Mouse (Mus musculus) CH12.LX (cell line): ENCODE measurements around the gene Psmd3.

Experiments
- SIN3A ChIP-seq: IDR thresholded peaks from 2 replicates; pipeline ENCODE4 v1.6.1; 2012; ENCODE audit warnings: low read length, improper control_type of control experiment, inconsistent platforms
- TBP ChIP-seq: conservative IDR thresholded peaks from 2 replicates; pipeline ENCODE4 v1.6.1; 2011; ENCODE audit warnings: low read depth, low read length, improper control_type of control experiment

GRCm38 (mm10) chr11:98702323-98702722 is 20.0 kb downstream of the Psmd3 start:
- TF ChIP-seq TBP: no peak
- TF ChIP-seq SIN3A: no peak
